Mouse (Mus musculus) heart, postnatal 10 days (tissue): ENCODE measurements around the gene Med23. TPM values are rescaled to one million over a fixed set of nuclear protein-coding genes. Genes with fewer than 3 reads are reported as not detected.

Experiments
- DNase-seq, 2 experiments: peaks; one replicate each; pipeline ENCODE4 v3.0.0; 2021
- intact Hi-C: fragments of 180-260 bp; cut with DNase I; formaldehyde crosslinking; loops from one replicate; pipeline ENCODE4 v1.15.1; 2025
- total RNA-seq, 2 experiments: library from RNA; stranded (reverse); gene quantifications; 2 replicates each; pipeline ENCODE4 v1.2.3; 2021

Gene Med23
- 10 to 100 TPM; 18.7 to 19.9 TPM for total RNA-seq

DNA sequence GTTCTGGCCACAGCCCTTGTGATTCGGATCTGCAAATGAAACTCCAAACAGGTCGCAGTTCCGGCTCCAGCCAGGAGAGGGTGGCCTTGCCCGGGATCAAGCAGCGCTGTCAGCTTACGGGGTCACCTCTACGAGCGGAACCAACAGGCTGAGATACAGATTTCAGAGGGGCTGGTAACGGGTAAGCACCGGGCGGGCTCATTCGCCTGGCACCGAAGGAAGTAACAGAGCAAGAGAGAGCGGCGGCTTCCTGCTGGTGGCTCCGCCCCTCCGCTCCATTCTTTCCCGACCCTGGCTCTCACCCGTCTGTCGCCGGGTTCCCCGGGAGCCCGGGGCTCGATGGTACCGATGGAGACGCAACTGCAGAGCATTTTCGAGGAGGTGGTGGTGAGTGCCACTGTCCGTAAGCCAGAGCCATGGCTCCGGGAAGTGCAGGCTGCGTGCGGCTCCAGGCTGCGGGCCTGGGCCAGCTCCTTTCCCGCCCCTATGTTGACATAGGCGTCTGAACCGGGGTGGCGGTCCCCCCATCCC is at the start of gene Med23:
Gene Med23 (plus strand): TSS at position 227 of the 531 bp plus-strand sequence.
- peak; percentile 99 to 100 for DNase-seq
- intact Hi-C loops, result loop anchor here (1.0 to 5.0 kb wide), 2 partner anchors 74 to 347 kb away; no protein-coding TSS in a partner anchor

GRCm38 (mm10) chr10:24821990-24822676 is 47.7 kb upstream of the Med23 start:
- intact Hi-C loops, result no loop called here
- DNase-seq, result no peak

- intact Hi-C loops, result no loop called here
- no peak for DNase-seq
Measured at GRCm38 (mm10) chr10:24822842-24823241, 46.9 kb upstream of the Med23 start.

GRCm38 (mm10) chr10:24823265-24823664 is 46.5 kb upstream of the Med23 start:
- intact Hi-C loops, result no loop called here

GRCm38 (mm10) chr10:24823697-24824535 is 45.9 kb upstream of the Med23 start:
- intact Hi-C loops, result no loop called here
- peak in 1 of 2 experiments; percentile 29 for DNase-seq

More at GRCm38 (mm10) chr10:24823265-24823664, 46.5 kb upstream of the Med23 start:
- no peak for DNase-seq

- intact Hi-C loops, result no loop called here
- DNase-seq, result no peak
Measured at GRCm38 (mm10) chr10:24824621-24825020, 45.2 kb upstream of the Med23 start.

- intact Hi-C loops, result no loop called here
Measured at GRCm38 (mm10) chr10:24825456-24826081, 44.2 kb upstream of the Med23 start.

DNA sequence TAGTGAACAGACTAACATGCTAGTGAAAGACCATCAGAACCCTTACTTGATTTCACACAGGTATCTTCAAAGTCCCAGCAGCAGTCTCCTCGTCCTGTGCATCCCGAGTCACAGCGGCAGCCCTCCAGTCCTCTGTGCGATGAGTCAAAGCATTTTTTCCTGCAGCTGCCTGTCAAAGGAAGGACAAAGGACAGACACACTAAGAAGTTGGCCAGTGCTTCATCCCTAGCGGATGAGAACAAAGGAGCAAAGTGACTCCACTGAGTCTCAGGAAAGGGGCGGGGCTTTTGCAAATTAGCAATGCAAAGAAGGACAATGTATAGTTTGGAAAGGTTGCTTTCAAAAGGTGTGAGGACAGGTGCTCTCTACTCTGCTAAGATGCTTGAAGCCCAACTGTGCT is 43.7 kb upstream of the Med23 start:
- intact Hi-C loops, result no loop called here
- DNase-seq, result no peak

More at GRCm38 (mm10) chr10:24825456-24826081, 44.2 kb upstream of the Med23 start:
- no peak for DNase-seq

- intact Hi-C loops, result no loop called here
Measured at GRCm38 (mm10) chr10:24828136-24828535, 41.6 kb upstream of the Med23 start.

GRCm38 (mm10) chr10:24830448-24830847 is 39.3 kb upstream of the Med23 start:
- no peak for DNase-seq
- intact Hi-C loops, result no loop called here

More at GRCm38 (mm10) chr10:24828136-24828535, 41.6 kb upstream of the Med23 start:
- DNase-seq, result no peak

- intact Hi-C loops, result no loop called here
- no peak for DNase-seq
Measured at GRCm38 (mm10) chr10:24831377-24832095, 38.2 kb upstream of the Med23 start.

GRCm38 (mm10) chr10:24832306-24832705 is 37.5 kb upstream of the Med23 start:
- intact Hi-C loops, result no loop called here
- no peak for DNase-seq

DNA sequence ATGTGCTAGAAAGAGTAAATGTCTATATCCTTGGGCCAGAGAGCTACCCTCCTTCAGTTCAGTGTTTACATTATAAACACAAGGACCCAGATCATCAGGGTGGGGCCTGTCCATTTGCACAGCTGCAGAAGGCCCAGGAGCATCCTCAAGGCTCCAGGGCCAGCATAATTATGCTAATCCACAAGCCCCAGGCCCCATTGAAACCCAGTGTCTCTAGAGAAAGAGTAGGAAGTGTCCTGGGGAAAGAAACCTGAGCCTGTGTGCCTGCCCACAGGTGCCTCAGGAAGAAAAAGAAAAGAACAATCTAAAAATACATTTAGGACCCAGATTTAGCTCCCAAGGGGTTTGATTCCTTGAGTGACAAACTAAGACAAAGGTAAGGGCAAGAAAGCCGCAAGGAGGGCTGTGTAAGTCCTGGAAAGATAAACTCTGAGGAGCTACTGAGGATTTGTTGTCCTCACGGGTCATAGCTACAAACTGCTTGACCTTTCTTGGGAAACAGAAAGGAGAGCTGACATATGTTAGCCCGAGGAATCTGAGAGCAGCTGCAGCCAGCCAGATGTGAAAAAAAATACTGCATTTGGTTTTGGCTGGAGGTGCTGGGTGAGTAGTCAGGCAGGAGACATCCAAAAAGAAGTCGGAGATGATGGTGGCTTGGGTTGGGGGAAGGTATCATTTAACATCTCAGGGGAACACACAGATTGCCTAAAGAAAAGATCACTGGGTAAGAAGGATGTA is 35.0 kb upstream of the Med23 start:
- no peak for DNase-seq
- intact Hi-C loops, result loop anchor here (5.0 kb wide), 1 partner anchor 38 kb away; no protein-coding TSS in a partner anchor

GRCm38 (mm10) chr10:24835702-24836342 is 34.0 kb upstream of the Med23 start:
- DNase-seq, result peak in 1 of 2 experiments; percentile 37
- intact Hi-C loops, result loop anchor here (5.0 kb wide), 1 partner anchor 39 kb away; no protein-coding TSS in a partner anchor

- peak in 1 of 2 experiments; percentile 23 for DNase-seq
Measured at GRCm38 (mm10) chr10:24836366-24837038, 33.3 kb upstream of the Med23 start.

GRCm38 (mm10) chr10:24840795-24841194 is 29.0 kb upstream of the Med23 start:
- no peak for DNase-seq
- intact Hi-C loops, result no loop called here

More at GRCm38 (mm10) chr10:24836366-24837038, 33.3 kb upstream of the Med23 start:
- intact Hi-C loops, result loop anchor here (5.0 kb wide), 1 partner anchor 39 kb away; no protein-coding TSS in a partner anchor

GRCm38 (mm10) chr10:24841998-24842397 is 27.8 kb upstream of the Med23 start:
- intact Hi-C loops, result no loop called here
- no peak for DNase-seq

GRCm38 (mm10) chr10:24842676-24843075 is 27.1 kb upstream of the Med23 start, which contains the start of gene Enpp3:
Enpp3 (minus strand) TSS chr10:24842823.
- no peak for DNase-seq
- intact Hi-C loops, result no loop called here
